Mouse (Mus musculus) 3134 (cell line): ENCODE data around the gene Plscr3.

ENCODE experiments used
- DNase-seq: peaks from one replicate; pipeline ENCODE4 v3.0.0-alpha.2; 2011; ENCODE audit warnings: low spot score; ENCODE audit not compliant: insufficient read length; ENCODE audit errors: extremely low read depth

The Plscr3 gene

DNA sequence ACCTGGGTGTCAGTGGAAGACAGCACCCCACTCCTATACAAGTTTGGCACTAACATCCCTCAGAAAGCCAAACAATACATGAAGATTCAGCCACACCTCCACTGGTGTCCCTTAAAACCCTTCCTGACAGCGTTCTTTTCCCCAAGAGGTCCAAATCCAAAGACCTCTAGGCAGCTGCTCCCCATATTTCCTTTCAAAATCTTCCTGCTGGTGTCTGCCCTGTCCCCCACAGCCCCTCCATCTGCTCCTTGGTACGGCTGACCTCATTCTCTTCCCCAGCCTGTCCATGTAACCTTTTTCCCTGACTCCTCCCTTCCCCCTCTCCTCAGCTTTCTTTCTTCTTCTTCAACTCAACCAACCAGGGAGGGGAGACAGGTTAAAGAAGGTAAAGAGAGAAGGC, 22.7 kb upstream of the Plscr3 start:
- no peak for DNase-seq

DNA sequence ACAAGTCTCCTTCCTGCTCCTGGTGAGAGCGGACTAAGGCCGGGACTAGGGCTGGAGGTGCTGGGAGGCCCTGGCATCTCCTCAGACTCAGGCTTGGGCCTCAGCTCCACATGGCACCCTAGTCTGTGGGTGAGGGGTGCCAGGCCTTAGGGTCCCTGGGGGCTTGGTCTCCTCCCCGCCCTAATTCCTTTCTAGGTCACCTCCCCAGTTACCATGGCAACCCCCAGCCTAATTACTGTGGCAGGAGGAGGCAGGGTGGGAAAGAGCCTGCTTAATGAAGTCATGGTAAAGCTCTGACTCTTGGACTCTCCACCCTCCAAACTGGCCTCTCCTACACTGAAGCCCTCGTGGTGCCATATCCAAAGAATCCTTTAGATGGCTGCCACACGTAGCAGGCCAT, 17.3 kb upstream of the Plscr3 start:
- DNase-seq, result no peak

DNA sequence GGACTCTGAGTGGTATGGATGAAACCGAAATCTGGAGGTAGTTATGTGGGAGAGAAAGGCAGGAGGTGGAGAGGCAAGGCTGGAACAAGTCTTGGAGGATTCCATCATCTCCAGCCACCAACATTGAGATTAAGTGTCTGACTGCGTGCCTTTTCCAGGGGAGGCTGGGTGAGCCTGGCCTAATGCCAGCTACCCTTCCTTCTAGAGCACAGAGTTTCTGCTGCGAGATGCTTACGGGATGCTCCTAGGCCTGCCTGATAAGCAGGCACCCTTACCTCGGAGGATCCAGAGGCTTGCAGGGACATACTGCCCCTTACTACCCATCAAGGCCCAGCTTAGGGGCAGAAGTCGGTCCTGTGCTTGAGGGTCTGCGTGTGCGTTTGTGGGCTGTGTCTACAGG, 12.6 kb upstream of the Plscr3 start:
- DNase-seq, result no peak

DNA sequence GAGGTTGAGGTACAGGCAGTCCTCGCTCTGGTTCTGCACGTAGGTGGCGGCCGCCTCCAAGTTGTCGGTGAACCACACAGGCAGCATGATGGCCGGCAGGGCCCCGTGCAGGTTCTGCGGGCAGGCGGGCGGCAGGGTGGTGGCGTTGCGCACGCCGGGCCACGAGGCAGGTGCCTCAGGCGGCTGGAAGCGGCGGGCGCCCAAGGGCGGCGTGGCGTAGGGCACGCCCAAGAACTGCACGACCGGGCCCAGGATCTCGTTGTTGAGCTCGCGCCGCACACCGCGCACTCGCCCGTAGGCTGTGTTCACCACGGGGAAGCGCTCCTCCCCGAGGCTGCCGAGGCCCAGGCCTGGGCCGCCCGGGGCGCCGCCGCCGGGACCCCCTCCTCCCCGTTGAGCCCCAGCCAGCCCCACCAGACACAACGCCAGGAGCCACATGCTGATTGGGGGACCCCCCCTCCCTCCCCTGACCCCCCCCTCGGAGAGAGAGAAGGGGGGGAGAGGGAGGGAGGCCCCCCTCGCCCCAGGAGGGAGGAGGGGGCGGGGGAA, 12.1 kb upstream of the Plscr3 start:
- DNase-seq, result no peak

DNA sequence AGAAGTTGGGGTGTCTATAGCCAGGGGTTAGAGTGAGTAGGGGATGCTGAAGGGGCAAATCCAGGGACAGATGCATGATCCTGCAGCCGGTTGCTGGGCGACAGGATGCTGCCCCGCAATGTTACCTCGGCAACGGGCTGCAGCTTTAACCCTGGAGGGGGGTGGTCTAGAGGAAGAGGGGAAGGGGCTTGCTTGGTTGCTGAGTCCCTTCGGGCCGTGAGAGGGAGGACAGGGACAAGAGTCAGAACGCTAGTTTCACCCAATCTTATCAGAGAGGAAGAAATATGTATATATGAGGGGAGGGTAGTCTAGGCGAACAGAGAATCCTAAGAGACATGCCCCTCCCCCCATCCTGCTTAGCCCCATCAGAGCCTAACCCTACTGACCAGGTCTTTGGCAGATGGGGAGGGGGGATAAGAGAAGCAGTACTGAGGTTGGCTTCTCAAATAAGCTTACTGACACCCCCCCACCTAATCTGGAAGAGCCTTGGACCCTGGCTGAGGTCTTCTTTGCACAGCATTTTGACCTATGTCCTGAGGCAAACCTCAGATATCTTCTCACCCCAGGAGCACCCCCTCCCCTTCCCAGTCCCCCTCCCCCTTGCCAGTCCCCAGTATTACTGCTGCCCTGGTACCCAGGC, 10.7 kb upstream of the Plscr3 start:
- DNase-seq, result no peak

GRCm38 (mm10) chr11:69835966-69836335, 10.2 kb upstream of the Plscr3 start:
- no peak for DNase-seq

DNA sequence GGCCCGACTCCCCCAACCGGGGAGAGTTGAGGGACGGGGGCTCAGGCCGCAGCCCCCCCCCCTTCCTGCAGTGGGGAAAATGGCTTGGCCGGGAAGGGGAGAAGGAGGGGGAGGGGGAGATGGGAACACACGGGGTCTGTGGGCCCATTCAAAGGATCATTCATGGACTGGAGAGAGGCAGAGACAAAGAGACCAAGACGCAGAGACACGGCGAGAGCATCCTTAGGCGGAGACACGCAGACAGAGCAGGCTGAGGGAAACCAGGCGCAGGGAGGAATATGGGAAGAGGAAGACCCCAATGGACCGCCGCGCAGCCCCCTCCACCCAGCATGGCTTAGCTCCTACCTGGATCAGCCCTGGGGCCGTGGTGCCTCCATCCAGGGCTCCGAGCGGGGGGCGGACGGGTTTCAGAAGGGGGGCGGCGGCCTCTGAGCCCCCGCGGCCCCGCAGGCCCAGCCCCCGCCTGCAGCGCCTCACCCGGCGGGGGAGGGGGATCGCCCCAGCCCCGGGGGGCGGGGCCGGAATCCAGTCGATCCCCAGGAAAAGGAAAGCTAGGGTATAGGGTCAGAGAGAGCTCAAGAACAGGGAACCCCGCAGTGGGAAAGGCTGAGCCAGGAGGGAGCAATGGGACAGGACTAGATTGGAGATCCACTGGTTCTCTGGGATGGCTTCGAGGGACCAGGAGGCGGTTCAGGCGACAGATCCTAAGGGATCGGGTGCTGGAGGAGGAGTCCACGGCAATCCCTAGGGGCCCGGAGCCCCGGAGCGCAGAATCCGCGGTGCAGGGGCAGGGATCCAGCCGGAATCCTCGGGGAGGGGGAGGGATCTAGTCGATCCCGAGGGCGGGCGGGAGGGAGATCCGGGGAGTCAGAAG, 9.2 kb upstream of the Plscr3 start:
- no peak for DNase-seq

DNA sequence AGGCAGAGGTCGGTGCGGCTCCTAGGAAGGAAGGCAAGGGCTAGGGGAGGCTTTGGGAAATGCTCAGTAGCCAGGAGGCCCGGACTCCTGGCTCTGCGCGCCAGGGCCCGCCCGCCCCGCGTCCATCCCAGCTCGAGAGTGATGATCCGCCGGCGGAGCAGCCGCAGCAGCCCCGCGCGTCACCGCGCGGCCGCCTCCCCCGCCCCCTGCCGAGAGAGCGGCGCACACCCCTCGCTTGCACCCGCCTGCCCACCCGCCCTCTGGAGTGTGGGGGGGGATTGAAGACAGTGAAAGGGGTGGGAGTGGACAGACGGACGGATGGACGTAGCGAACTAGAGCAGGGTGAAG, 8.6 kb upstream of the Plscr3 start, which contains the start of gene Nlgn2:
Gene Nlgn2 (minus strand): TSS at position 181 of the 348 bp plus-strand sequence.
- DNase-seq, result no peak

DNA sequence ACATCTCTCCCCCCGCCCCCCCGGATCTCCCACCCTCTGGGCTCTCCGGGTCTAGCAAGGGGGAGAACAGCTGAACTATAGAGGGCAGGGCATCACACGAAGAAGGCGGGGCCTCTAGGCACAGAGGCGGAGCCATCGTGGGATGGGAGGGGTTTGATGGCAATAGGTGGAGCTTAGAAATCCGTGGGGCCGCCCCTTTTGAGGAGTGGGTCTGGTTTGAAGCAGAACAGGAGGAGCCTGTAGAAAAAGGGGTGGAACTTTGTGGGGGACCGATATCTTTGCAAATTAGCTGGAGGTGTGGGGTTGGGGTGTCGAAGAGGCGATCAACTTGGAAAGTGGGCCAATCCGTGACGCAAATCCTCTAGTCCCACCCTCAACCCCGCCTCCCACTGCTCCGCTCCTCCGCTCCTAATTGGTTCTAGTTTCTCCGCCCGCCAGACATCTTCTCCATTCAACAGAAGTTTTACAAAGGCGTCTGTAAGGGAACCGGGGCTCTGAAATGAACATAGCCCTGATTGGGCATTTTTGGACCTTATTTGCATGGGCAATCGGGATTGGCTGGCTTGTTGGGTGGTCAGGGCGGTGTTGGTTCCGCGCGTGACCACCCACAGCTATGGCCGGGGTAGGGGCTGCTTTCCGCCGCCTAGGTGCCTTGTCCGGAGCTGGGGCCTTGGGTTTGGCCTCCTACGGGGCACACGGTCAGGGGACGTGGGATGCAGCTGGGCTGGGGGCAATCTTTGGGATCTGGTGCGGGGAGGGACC, 8.0 kb upstream of the Plscr3 start, which contains the start of gene Tmem256:
Gene Tmem256 (plus strand): TSS at position 563 of the 762 bp plus-strand sequence.
- peak; percentile 96 for DNase-seq

DNA sequence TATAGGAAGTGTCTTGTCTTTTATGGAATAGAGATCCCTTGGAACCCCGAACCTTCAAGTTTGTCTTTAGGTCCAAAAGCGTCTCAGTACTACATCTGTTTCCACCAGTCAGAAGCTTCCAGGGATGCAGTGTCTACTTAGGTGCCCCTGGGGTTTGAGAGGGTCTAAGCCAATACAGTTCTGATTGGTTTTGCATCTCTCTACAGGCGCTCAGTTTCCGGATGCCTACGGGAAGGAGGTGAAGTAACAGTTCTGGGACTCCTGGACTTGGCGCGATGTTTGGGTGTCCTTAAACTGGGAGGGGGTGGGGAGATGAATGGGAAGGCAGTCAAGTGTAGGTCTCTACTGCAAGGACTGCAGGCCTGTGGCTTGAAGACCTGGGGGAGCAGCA, 7.5 kb upstream of the Plscr3 start:
- no peak for DNase-seq

GRCm38 (mm10) chr11:69846738-69847688, 837 bp downstream of the Plscr3 start:
- peak; percentile 47 for DNase-seq

DNA sequence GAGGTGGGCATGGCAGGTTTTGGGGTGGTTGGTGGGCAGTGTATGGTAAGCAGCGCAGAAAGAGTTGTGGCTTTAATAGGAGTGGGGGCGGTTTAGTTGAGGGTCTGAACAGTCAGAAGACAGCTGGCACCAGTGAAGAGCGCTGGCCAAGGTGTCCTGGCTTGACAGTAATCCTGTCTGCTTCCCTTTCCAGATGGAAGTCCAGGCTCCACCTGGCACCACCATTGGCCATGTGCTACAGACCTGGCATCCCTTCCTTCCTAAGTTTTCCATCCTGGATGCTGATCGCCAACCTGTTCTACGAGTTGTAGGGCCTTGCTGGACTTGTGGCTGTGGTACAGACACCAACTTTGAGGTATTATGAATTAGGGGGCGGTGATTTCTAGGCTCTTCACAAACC, 1.8 kb downstream of the Plscr3 start:
- DNase-seq, result no peak

GRCm38 (mm10) chr11:69849128-69849527, 3.0 kb downstream of the Plscr3 start:
- DNase-seq, result no peak

- no peak for DNase-seq
These were observed 3.7 kb downstream of the Plscr3 start for GRCm38 (mm10) chr11:69849884-69850283.

DNA sequence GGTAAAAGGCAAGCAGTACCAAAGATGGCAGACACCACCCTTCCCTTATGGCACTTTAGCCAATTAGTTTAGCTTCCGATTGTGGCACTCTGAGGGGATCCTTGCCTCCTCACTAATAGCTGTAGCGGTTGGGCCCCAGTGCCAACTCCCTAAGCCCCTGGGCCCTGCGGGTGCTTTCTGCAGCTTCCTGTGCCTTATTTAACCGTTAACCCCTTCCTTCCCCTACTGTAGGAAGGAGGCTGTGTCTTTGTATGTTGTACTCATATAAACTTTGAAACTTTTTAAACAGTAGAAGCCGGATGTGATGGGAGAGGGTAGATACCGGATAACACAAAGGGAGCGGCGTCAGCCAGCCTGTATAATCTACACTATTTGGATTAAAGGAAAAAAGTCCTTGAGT, 4.6 kb downstream of the Plscr3 start:
- no peak for DNase-seq

GRCm38 (mm10) chr11:69853994-69854393, 7.8 kb downstream of the Plscr3 start:
- no peak for DNase-seq

DNA sequence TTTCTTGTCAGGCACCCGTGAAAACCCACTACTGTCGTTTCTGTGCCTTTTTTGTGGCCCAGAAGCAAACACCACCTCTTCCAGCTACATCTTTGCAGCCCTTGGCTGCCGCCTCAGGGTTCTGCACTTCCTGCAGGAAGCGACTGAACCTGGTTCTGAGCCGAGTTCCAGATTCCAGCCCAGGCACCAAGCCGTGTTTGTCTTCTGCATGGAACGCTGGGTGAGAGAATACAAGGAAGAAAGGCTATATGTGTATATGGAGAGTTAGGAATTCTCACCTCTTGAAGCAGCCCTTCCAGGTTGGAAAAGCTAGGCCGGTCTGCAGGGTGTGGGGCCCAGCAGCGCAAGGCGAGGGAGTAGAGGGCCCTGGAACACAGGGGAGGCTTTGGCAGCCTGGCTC, 8.5 kb downstream of the Plscr3 start:
- DNase-seq, result no peak

DNA sequence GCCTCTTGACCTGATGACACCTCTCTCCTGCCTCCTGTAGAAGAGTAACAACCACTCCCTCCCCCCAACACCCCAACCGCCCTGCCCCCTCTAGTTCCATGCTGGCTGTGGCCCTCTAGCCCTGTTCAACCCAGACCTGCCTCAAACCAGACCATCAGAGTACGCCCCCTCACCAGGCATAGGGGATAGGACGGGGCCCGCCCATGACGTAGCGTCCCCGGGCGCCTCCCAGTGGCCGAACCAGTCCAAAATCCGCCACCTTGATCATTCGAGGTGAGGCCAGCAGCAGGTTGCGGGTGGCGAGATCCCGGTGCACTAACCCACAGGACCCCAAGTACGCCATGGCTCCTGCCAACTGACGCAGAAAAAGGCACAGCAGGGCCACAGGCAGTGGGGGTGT, 9.2 kb downstream of the Plscr3 start:
- no peak for DNase-seq

DNA sequence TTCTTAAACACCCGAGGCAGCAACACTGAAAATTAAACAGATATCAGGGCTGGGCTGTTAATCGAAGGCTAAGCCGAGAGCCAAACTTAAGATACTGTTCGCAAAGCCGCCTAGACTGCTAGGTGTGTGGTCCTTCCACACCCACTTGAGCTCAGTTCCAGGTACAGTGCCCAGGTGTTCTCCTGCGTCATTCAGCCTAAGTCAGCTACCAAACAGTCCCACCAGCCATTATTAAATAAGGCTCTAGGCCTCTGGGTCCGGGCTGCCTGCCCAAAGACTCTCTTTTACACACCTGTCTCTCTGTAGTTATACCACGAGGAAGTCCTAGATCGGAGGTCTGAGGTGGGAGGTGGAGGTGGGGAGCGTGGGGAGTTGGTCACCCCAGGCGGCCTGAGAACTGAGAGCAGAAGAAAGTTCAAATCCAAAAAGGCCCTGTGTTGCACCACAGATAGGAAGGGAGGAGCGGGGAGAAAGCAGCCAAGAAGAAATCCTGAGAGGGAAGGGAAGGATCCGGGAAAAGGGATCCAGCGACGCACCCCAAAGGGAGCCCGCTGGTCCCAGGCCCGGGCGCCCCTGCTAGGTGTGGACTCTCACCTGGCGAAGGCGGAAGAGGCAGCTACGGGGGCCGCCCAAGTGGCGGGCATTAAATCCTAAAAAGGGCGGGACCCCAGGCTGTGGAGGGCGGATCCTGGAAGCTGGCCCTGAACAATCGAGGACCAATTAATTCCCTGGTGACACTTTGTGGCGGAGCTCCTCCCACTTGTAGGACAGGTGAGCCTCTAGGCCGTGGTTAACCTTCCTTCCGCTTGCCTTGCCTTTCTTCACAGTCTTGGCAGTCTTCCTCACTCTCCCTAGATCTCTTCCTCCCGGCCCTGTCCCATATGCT, 12.2 kb downstream of the Plscr3 start, which contains the start of gene Tnk1:
Gene Tnk1 (minus strand): TSS at position 618 of the 886 bp plus-strand sequence.
- DNase-seq, result no peak
